Mouse (Mus musculus) forebrain, embryonic 15.5 days (tissue): ENCODE results near the gene Pla2r1. TPM values are rescaled to one million over a fixed set of nuclear protein-coding genes. Genes with fewer than 3 reads are reported as not detected.
A peak's percentile ranks its signal among the peaks of the same experiment; 100 is the strongest.

Experiments used
- ATAC-seq: fragments of 200-750 bp; cut with Nextera tagmentation; replicated peaks from 2 replicates; pipeline ENCODE4 v1.8.0; 2017; ENCODE audit warnings: mild to moderate bottlenecking, moderate TSS enrichment, moderate library complexity
- H3K27ac ChIP-seq: fragments of 300-500 bp; sonication (generic); replicated peaks from 2 replicates; pipeline ENCODE4 v1.5.1; 2015; ENCODE audit warnings: mild to moderate bottlenecking, inconsistent platforms
- H3K27me3 ChIP-seq: fragments of 300-500 bp; sonication (generic); 2 replicates; pipeline ENCODE4 v1.6.1; 2015; ENCODE audit warnings: inconsistent platforms
- H3K36me3 ChIP-seq: fragments of 300-500 bp; sonication (generic); 2 replicates; pipeline ENCODE4 v1.6.1; 2015; ENCODE audit warnings: mild to moderate bottlenecking, inconsistent platforms
- H3K4me1 ChIP-seq: fragments of 300-500 bp; sonication (generic); 2 replicates; pipeline ENCODE4 v1.6.1; 2015; ENCODE audit warnings: inconsistent platforms
- H3K4me2 ChIP-seq: fragments of 300-500 bp; sonication (generic); replicated peaks from 2 replicates; pipeline ENCODE4 v1.6.1; 2015; ENCODE audit warnings: mild to moderate bottlenecking, inconsistent platforms
- H3K4me3 ChIP-seq: fragments of 300-500 bp; sonication (generic); 2 replicates; pipeline ENCODE4 v1.5.1; 2015; ENCODE audit warnings: mild to moderate bottlenecking, inconsistent platforms
- H3K9ac ChIP-seq: fragments of 300-500 bp; sonication (generic); replicated peaks from 2 replicates; pipeline ENCODE4 v1.6.1; 2015; ENCODE audit warnings: mild to moderate bottlenecking, inconsistent platforms
- H3K9me3 ChIP-seq: fragments of 300-500 bp; sonication (generic); 2 replicates; pipeline ENCODE4 v1.6.1; 2016; ENCODE audit warnings: inconsistent platforms
- WGBS: fragments of 180-500 bp; shearing (Covaris S2); methylation state at CpG from one replicate; pipeline ENCODE4 v1.1.7; 2015; ENCODE audit warnings: mixed read lengths; 5-methylcytosine and 5-hydroxymethylcytosine counted together
- polyA plus RNA-seq: library from polyadenylated mRNA; unstranded; fragments of >200 nt; fragmentation: Nextera tagmentation; extraction: Ambion mirVana; gene quantifications from 2 replicates; pipeline ENCODE4 v1.2.1, GENCODE M21; 2015

Gene Pla2r1
- polyA plus RNA-seq, 1 experiment from 2014 or later: 0.25 TPM

DNA sequence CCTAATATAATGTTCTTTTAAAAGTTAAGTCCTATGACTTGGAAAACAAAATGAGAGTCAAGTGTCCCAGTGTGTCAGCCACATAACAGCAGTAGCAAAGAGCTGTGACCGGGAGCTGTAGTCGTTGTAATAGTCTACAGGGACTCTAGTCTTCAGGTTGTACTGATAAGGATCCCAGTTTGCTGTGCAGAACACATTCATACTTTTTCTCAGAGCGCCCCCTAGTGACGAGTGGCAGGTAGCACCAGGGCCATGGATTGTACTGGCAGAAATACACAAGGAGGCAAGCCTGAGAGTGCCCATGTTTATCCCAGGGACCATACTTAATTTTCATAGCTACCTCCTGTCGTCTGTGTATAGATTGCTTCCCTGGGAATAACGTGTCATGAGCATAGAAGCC is 135.0 kb downstream of the Pla2r1 start:
- Histone ChIP-seq H3K4me3 (no peak overlapping the region), H3K36me3 (no peaks in the 10 kb centered on the region), H3K9me3 (no peaks in the 10 kb centered on the region), H3K9ac (no peak overlapping the region), H3K4me1 (0 out of 2 replicates have a peak, but pooled peaks cover 2% of the 10 kb centered on the region), H3K27ac (no peak overlapping the region), H3K4me2 (no peak overlapping the region), H3K27me3 (no peaks in the 10 kb centered on the region)
- 12% methylated on average over 6 of the region's 6 CpGs for WGBS
- peak; percentile 60; the same call in 1 of the 2 replicates for ATAC-seq

DNA sequence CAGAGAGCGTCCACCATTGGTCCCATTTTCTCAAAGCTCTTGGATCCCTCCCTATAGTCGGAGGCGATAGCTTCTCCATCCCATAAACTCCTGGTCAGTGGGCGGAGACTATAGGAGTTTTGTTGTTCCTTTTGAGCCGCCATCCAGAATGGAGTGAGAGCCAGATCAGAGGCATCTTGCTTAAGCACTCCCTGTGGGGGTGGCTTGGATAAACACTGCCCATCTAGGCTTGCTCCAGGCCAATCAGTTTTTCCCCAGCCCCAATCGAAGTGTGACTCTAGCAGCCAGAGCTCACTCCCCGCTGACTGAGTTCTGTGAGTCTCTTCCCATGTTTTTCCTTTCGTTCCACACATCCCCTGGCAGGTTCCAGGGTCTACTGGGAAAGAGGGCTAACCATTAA is 138.8 kb downstream of the Pla2r1 start:
- ATAC-seq: no peak
- H3K9me3 ChIP-seq: no peaks in the 10 kb centered on the region
- WGBS: 50% methylated on average over 8 of the region's 8 CpGs
- H3K4me2 ChIP-seq: no peak overlapping the region
- H3K4me1 ChIP-seq: no peaks in the 10 kb centered on the region
- no peak overlapping the region for H3K4me3 ChIP-seq
- no peaks in the 10 kb centered on the region for H3K36me3 ChIP-seq
- H3K27me3 ChIP-seq: no peaks in the 10 kb centered on the region
- H3K27ac ChIP-seq: no peak overlapping the region
- H3K9ac ChIP-seq: no peak overlapping the region

DNA sequence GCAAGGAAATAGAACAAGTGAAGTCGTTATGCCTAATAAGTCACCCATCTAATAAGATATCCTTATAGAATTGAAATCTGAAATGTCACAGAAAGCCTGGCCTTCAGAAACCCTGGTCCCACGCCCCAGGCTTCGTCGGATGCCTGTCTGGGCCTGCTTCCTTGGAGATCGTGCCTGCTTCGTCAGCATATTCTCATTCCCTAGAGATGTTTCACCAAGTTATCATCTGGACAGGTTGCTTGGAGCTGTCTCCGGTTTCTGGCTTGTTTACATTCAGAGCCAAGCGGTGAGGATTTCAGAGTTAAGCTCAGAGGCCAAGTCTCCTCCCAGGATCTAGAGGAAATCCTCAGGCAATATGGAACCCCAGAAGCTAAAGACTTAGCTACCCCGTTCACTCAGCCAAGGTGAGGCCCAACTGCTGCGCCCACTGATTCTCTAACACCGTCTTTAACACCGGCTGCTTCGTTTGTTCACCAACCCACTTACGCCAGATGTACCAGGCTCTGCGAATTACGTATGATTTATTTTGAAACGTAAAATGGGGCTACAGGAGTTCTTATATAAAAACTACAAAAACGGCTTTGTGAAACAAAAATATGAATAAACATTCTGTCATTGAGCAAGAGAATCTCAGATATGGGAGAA is 140.0 kb downstream of the Pla2r1 start:
- Histone ChIP-seq H3K9me3 (no peaks in the 10 kb centered on the region), H3K4me1 (no peaks in the 10 kb centered on the region), H3K4me2 (no peak overlapping the region), H3K9ac (no peak overlapping the region), H3K4me3 (no peak overlapping the region), H3K27me3 (no peaks in the 10 kb centered on the region), H3K27ac (no peak overlapping the region), H3K36me3 (no peaks in the 10 kb centered on the region)
- no peak for ATAC-seq
- WGBS: 88% methylated on average over 18 of the region's 18 CpGs

DNA sequence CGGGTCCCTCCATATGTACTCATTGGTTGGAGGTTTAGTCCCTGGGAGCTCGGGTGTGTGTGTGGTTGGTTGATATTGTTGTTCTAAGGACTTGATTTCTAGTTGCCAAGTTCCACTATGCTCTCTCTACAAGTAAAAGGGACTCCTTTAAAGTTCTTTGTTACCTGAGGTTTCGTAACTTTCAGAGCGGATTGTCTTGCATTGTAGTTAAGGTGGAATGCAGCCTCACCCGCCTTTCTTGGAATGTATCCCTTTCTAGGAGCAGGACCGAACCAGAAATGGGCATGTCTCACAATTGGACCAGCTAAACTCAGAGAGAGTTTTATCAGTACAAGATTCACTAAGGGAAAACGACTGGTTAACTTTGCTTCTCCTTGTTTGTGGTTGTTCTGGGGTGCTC is 141.9 kb downstream of the Pla2r1 start:
- no peaks in the 10 kb centered on the region for H3K4me1 ChIP-seq
- WGBS: 82% methylated on average over 7 of the region's 7 CpGs
- no peak overlapping the region for H3K9ac ChIP-seq
- no peaks in the 10 kb centered on the region for H3K27me3 ChIP-seq
- H3K36me3 ChIP-seq: no peaks in the 10 kb centered on the region
- no peak overlapping the region for H3K4me3 ChIP-seq
- no peak for ATAC-seq
- H3K4me2 ChIP-seq: no peak overlapping the region
- H3K27ac ChIP-seq: no peak overlapping the region
- H3K9me3 ChIP-seq: no peaks in the 10 kb centered on the region

GRCm38 (mm10) chr2:60409989-60410763 is 142.9 kb downstream of the Pla2r1 start:
- Histone ChIP-seq H3K9ac (no peak overlapping the region), H3K27me3 (no peaks in the 10 kb centered on the region), H3K9me3 (no peaks in the 10 kb centered on the region), H3K4me2 (no peak overlapping the region), H3K4me1 (no peaks in the 10 kb centered on the region), H3K36me3 (no peaks in the 10 kb centered on the region), H3K27ac (no peak overlapping the region), H3K4me3 (no peak overlapping the region)
- WGBS: 87% methylated on average over 11 of the region's 11 CpGs
- no peak for ATAC-seq

- H3K27ac ChIP-seq: no peak overlapping the region
- no peak overlapping the region for H3K9ac ChIP-seq
- 40% methylated on average over 6 of the region's 6 CpGs for WGBS
- no peak overlapping the region for H3K4me2 ChIP-seq
- no peak overlapping the region for H3K4me3 ChIP-seq
- no peaks in the 10 kb centered on the region for H3K4me1 ChIP-seq
- H3K36me3 ChIP-seq: no peaks in the 10 kb centered on the region
- H3K27me3 ChIP-seq: no peaks in the 10 kb centered on the region
- H3K9me3 ChIP-seq: no peaks in the 10 kb centered on the region
- ATAC-seq: no peak
Observed at GRCm38 (mm10) chr2:60409194-60409593, 143.9 kb downstream of the Pla2r1 start.

- no peak overlapping the region for H3K4me2 ChIP-seq
- H3K9ac ChIP-seq: no peak overlapping the region
- no peak for ATAC-seq
- no peaks in the 10 kb centered on the region for H3K27me3 ChIP-seq
- H3K4me3 ChIP-seq: no peak overlapping the region
- no peak overlapping the region for H3K27ac ChIP-seq
- H3K9me3 ChIP-seq: no peaks in the 10 kb centered on the region
- H3K4me1 ChIP-seq: no peaks in the 10 kb centered on the region
- H3K36me3 ChIP-seq: no peaks in the 10 kb centered on the region
- WGBS: 82% methylated on average over 2 of the region's 2 CpGs
Observed at GRCm38 (mm10) chr2:60407387-60407786, 145.7 kb downstream of the Pla2r1 start.

GRCm38 (mm10) chr2:60405431-60405830 is 147.7 kb downstream of the Pla2r1 start:
- H3K9me3 ChIP-seq: no peaks in the 10 kb centered on the region
- no peak overlapping the region for H3K4me3 ChIP-seq
- no peak overlapping the region for H3K9ac ChIP-seq
- no peak overlapping the region for H3K4me2 ChIP-seq
- 92% methylated on average over 5 of the region's 5 CpGs for WGBS
- no peaks in the 10 kb centered on the region for H3K4me1 ChIP-seq
- no peak overlapping the region for H3K27ac ChIP-seq
- H3K36me3 ChIP-seq: no peaks in the 10 kb centered on the region
- no peaks in the 10 kb centered on the region for H3K27me3 ChIP-seq
- no peak for ATAC-seq

DNA sequence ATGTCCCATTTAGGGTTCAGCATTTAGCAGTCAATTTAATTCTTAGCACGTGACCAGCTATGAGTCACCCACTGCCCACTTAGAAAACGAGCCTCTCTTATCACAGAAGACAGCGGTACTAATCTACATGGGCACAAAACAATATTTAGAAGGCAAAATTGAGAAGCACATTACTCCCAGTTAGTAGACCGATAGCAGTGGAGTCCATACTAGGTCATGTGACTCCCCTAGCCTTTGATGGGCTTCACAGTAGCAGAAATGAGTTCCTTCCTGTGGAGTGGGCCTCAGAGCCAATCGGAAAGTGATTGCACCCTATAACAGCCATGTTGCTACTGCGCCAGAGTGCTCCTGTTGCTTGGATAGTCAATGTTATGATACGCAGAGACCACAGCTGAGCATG is 148.3 kb downstream of the Pla2r1 start:
- Histone ChIP-seq H3K4me1 (no peaks in the 10 kb centered on the region), H3K9me3 (no peaks in the 10 kb centered on the region), H3K9ac (no peak overlapping the region), H3K4me2 (no peak overlapping the region), H3K4me3 (no peak overlapping the region), H3K27me3 (no peaks in the 10 kb centered on the region), H3K36me3 (no peaks in the 10 kb centered on the region), H3K27ac (no peak overlapping the region)
- WGBS: 90% methylated on average over 7 of the region's 7 CpGs
- no peak for ATAC-seq

DNA sequence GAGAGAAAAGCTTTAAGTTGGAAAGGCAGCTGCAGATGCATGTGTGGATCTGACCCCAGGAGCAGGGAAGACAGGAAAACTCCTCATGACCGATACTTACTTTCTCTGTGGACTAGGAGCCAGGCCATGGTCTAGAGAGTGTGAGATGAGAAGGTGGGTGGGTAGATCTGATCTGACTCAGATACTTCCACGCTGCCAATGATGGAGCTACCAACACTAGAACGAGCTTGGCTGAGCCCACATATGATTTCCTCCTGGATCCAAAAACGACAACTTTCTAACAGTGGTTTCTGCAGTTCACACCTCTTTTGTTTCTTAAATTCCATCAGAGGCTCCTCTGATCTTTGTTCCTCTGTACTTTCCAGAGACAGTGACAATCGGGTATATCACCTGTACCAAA is 151.4 kb downstream of the Pla2r1 start:
- Histone ChIP-seq H3K27ac (no peak overlapping the region), H3K4me1 (no peaks in the 10 kb centered on the region), H3K9me3 (no peaks in the 10 kb centered on the region), H3K36me3 (no peaks in the 10 kb centered on the region), H3K4me3 (no peak overlapping the region), H3K9ac (no peak overlapping the region), H3K4me2 (no peak overlapping the region), H3K27me3 (no peaks in the 10 kb centered on the region)
- WGBS: 84% methylated on average over 5 of the region's 5 CpGs
- ATAC-seq: no peak

- Histone ChIP-seq H3K4me3 (no peak overlapping the region), H3K4me2 (no peak overlapping the region), H3K27ac (no peak overlapping the region), H3K4me1 (no peaks in the 10 kb centered on the region), H3K27me3 (no peaks in the 10 kb centered on the region), H3K9me3 (no peaks in the 10 kb centered on the region), H3K9ac (no peak overlapping the region), H3K36me3 (no peaks in the 10 kb centered on the region)
- WGBS: 72% methylated on average over 6 of the region's 6 CpGs
- ATAC-seq: no peak
Observed at GRCm38 (mm10) chr2:60393786-60394185, 159.3 kb downstream of the Pla2r1 start.

DNA sequence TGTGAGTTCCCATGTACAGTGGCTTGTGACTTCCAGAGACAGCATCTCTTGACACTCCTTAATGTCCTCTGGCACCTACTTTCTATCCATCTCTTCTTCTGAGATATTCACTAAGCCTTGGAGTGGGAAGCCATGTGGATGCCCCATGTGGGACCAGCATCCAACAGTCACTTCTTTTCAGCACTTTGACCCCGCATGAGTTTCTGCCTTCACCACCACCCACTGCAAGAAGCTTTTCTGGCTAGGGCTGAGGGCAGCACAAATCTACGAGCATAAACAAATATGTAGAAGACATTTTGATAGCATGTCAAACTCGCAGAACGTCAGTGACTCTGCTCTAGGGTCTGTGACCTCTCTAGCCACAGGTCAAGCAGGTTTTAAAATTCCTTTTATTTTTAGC is 160.8 kb downstream of the Pla2r1 start:
- ATAC-seq: no peak
- H3K4me1 ChIP-seq: no peaks in the 10 kb centered on the region
- no peak overlapping the region for H3K9ac ChIP-seq
- no peaks in the 10 kb centered on the region for H3K36me3 ChIP-seq
- H3K27me3 ChIP-seq: no peaks in the 10 kb centered on the region
- H3K4me3 ChIP-seq: no peak overlapping the region
- WGBS: 90% methylated on average over 4 of the region's 4 CpGs
- H3K9me3 ChIP-seq: no peaks in the 10 kb centered on the region
- H3K27ac ChIP-seq: no peak overlapping the region
- no peak overlapping the region for H3K4me2 ChIP-seq

GRCm38 (mm10) chr2:60387363-60387762 is 165.7 kb downstream of the Pla2r1 start:
- Histone ChIP-seq H3K4me2 (no peak overlapping the region), H3K9ac (no peak overlapping the region), H3K4me3 (no peak overlapping the region), H3K36me3 (no peaks in the 10 kb centered on the region), H3K27me3 (0 out of 2 replicates have a peak, but pooled peaks cover 13% of the 10 kb centered on the region), H3K27ac (no peak overlapping the region), H3K9me3 (no peaks in the 10 kb centered on the region), H3K4me1 (peaks cover 10% of the 10 kb centered on the region)
- WGBS: 83% methylated on average over 3 of the region's 3 CpGs
- no peak for ATAC-seq
